Mouse (Mus musculus) frontal cortex, postnatal 10 days (tissue): ENCODE results near the gene Uba2.
"Not testable (repeated sequence)": the region's sequence is repeated elsewhere in the genome, so short reads cannot be mapped to it uniquely, and the experiment has no call there.

ENCODE experiments used
- DNase-seq, 2 experiments: peaks; one replicate each; pipeline ENCODE4 v3.0.0; 2022; ENCODE audit warnings: low spot score in 2 of 2, mixed read lengths in 1 of 2

The Uba2 gene

GRCm38 (mm10) chr7:34169454-34169853 is at the start of gene Uba2:
TSS of gene Uba2 (minus strand) at chr7:34169599.
- DNase-seq, result no peak

GRCm38 (mm10) chr7:34218496-34218895 is 49.1 kb upstream of the Uba2 start:
- no peak for DNase-seq

DNA sequence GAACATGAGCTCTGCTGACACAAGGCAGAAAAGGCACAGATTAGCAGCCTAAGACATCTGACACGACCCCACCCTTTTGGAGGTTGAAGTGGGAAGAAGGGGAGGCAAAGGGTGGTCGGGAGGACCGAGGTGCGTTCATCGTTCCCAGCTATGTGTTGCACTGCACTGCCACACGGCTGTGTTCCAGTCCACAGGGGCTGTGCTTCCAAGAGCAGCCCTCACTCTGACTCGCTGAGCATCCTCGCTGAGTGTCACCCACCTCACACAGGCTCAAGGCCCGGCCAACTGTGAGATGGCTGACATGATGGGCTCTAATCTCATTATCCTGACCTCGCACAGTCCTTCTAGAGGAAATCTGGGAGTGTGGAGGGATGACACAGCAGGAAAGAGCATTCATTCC is 47.1 kb upstream of the Uba2 start:
- DNase-seq, result no peak

DNA sequence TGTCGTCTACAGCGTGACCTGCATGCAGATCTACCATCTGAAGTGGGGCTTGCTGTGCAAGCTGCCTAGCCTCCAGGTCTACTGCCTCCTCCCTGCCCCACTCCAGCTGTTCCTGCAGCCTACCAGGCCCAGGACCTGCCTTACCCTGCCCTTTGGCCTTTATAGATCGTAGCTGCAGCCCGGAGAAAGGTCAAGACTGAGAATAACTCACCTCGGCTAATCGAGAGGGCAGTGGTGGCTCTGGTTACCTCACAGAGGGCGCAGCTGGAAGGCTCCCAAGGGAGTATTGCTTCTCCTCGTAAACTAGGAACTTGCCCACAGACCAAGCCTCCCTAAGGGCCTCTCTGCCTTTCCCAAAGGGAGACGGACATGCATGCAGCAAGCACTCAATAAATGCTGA is 46.1 kb upstream of the Uba2 start:
- DNase-seq, result no peak

DNA sequence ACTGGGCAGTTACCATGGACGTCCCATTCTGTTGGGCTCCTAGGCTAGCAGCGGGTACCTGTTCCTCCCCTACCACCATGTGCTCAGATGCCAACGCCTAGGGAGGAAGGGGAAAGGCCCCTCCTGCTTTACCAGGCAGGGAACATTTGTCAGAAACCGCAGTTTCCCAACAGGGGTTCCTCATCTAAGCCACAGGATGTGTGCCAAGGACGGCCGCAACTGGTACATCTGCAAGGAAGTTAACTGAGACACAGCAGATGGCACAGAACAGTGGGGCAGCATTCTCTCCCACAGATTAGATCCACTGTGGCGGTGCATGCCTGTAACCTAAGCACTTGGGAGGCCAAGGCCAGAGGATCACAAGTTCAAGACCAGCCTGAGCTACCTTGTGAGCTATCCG is 45.2 kb upstream of the Uba2 start:
- no peak for DNase-seq

- DNase-seq, result no peak
These were observed 43.9 kb upstream of the Uba2 start for GRCm38 (mm10) chr7:34213281-34213680.

- DNase-seq, result no peak
These were observed 38.8 kb upstream of the Uba2 start for GRCm38 (mm10) chr7:34208027-34208745.

DNA sequence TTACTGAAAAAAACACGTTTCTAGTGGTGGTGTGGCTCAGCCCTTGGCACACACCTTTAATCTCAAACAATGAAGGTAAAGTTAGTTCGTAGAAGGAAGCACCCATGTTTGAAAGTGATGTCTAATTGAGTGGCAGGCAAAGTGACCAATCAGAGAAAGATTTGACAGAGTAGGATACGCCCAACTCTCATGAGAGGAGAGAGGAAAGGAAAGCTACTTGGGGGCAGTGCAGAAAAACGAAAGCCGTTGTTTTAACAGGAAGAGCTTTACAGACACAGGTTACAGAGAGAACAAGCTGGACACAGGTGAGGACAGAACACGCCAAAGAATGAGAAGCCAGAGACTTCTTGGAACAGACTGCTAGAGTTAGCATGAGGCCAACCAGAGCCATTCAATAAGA is 36.9 kb upstream of the Uba2 start:
- no peak for DNase-seq

DNA sequence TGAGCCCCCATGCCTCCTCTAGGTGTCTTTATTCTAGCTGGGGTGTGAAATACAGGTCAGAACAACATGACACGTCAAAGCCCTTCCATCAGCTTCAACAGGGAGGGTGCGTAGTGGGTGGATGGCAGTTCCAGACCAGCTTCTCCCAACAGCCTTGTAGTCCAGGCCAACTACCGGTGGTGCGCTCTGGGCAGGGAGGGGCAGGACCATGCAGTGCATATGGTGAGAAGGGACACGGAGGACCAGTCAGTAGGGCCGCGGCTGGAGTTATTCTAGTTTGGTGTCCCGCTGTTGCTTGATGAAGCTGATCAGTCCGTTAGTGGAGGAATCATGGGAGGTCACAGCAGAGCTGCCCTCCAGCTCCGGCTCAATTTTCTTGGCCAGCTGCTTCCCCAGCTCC is 32.7 kb upstream of the Uba2 start:
- DNase-seq, result not testable (repeated sequence)

- no peak for DNase-seq
These were observed 31.4 kb upstream of the Uba2 start for GRCm38 (mm10) chr7:34200829-34201228.

- no peak for DNase-seq
These were observed 28.9 kb upstream of the Uba2 start for GRCm38 (mm10) chr7:34198346-34198745.

GRCm38 (mm10) chr7:34196132-34197128 is 27.0 kb upstream of the Uba2 start, which contains the start of gene Pdcd2l:
TSS of gene Pdcd2l (minus strand) at chr7:34196661.
- DNase-seq, result peak; percentile 83 to 94

DNA sequence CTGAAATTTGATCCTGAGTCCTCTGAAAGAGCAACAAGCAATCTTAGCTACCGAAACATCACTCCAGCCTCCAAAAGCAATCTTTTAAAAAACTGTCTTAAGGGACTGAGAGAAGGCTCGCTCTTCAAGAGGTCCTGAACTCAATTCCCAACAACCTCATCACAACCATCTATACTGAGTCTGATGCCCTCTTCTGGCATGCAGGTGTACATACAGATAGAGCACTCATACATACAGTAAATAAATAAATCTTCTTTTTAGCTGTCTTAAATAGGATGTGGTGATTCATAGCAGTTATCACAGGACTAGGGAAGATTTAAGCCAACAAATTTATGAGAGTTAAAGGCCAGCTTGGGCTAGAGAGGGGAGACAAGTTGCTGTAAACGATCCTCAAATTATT is 26.2 kb upstream of the Uba2 start:
- DNase-seq, result no peak

DNA sequence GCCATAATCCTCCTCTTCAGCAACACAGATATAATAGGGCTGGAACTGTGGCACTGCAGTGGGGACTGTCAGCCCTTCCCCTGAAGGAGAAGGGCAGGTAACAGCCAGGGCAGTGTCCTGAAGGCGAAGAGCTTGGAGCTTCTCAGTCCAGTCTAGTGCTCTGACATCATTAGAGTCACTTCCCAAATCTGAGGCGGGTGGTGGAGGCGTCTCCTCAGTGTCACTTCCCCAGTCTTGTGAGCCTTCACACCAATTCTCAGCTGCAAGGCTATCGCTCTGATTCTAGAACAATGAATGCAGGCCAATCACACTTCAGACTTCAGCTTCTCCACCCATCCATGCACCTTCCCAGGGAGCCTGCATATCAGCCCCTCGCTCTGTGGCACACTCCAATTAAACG is 23.4 kb upstream of the Uba2 start:
- DNase-seq, result no peak

GRCm38 (mm10) chr7:34189376-34189989 is 20.1 kb upstream of the Uba2 start:
- no peak for DNase-seq

DNA sequence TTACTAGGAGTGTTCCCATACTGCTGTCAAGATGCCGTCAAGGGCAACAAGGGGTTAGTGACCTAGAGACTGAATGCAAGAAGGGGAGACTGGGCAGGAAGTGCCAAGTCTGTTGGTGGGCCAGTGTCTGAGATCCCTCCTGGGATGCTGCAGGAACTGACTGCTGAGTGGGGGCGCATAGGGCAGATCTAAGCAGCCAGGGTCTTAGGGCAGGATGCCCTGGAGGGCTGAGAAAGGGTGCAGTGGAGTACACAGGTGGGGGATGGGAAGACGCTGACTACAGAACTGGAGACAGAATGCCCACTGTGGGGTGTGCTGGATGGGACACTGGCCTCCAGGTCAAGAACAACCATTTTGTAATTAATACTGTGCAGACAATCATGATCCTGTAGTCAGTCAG is 14.4 kb upstream of the Uba2 start:
- no peak for DNase-seq

DNA sequence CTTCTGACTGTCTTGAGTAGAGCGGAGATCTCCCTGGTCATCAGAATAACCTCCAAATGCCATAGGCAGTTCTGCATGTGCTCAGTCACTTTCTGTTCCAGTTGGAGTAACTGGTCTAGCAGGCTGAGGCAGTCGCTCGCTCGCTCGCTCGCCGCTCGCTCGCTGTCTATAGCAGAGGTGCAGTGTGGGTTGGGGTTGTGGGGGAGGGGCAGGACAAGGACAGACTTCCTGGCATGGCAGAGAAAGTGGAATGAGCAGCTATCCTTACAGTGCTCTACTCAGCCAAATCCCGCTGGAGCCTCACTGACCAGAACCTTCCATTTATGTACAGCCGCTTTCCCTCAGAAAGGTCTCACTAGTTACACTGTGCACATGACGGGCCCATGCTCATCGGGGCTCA is 14.0 kb upstream of the Uba2 start:
- no peak for DNase-seq

GRCm38 (mm10) chr7:34176241-34176640 is 6.8 kb upstream of the Uba2 start:
- not testable (repeated sequence) for DNase-seq

DNA sequence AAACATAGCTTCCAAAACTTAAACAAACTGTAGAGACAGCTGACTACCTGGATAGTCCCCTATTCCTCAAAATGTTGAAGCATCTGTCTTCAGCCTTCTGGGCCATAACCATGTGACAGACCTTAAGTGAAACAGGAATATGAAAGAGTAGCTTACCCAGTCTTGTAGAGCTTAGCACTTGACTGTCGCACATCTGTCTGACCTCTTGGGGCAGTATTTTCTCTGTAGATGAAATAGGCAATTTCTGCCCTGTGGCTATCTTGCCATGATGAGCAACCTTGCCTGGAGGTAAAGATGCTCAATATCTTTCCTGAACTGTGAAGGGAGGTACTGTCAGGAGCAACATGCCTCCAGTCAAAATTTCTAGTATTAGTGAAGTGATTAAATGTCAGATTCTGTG is 2.9 kb upstream of the Uba2 start:
- DNase-seq, result no peak

GRCm38 (mm10) chr7:34168470-34169251 is 738 bp downstream of the Uba2 start:
- peak; percentile 84 to 92 for DNase-seq

GRCm38 (mm10) chr7:34167766-34168469 is 1.5 kb downstream of the Uba2 start:
- DNase-seq, result no peak
